Mouse (Mus musculus) limb, embryonic 11.5 days (tissue): Measurements from ENCODE around the gene Dmc1. TPM values are rescaled to one million over a fixed set of nuclear protein-coding genes. Genes with fewer than 3 reads are reported as not detected.
A peak's percentile ranks its signal among the peaks of the same experiment; 100 is the strongest.

Source experiments
- ATAC-seq: fragments of 200-750 bp; cut with Nextera tagmentation; 2 replicates; pipeline ENCODE4 v1.8.0; 2017; ENCODE audit warnings: low read depth; ENCODE audit not compliant: insufficient number of reproducible peaks, low FRiP score, low TSS enrichment
- DNase-seq: peaks from one replicate; pipeline ENCODE4 v3.0.0-alpha.2; 2015; ENCODE audit warnings: low spot score
- H3K27ac ChIP-seq: fragments of 300-500 bp; sonication (generic); replicated peaks from 2 replicates; pipeline ENCODE4 v1.5.1; 2014; ENCODE audit warnings: low read depth, mild to moderate bottlenecking, low read length
- H3K27me3 ChIP-seq: fragments of 300-500 bp; sonication (generic); 2 replicates; pipeline ENCODE4 v1.6.1; 2014; ENCODE audit warnings: mild to moderate bottlenecking, low read length, mixed read lengths; ENCODE audit not compliant: control insufficient read depth, insufficient read depth
- H3K36me3 ChIP-seq: fragments of 300-500 bp; sonication (generic); 2 replicates; pipeline ENCODE4 v1.6.1; 2014; ENCODE audit warnings: mild to moderate bottlenecking, low read length, moderate library complexity, mixed read lengths; ENCODE audit not compliant: control insufficient read depth, insufficient read depth
- H3K4me1 ChIP-seq: fragments of 300-500 bp; sonication (generic); 2 replicates; pipeline ENCODE4 v1.6.1; 2014; ENCODE audit warnings: low read length, mixed read lengths; ENCODE audit not compliant: control insufficient read depth, insufficient read depth
- H3K4me2 ChIP-seq: fragments of 300-500 bp; sonication (generic); 2 replicates; pipeline ENCODE4 v1.6.1; 2014; ENCODE audit warnings: low read depth, mild to moderate bottlenecking, moderate library complexity; ENCODE audit not compliant: severe bottlenecking
- H3K4me3 ChIP-seq: fragments of 300-500 bp; sonication (generic); 2 replicates; pipeline ENCODE4 v1.5.1; 2014; ENCODE audit warnings: low read depth, low read length
- H3K9ac ChIP-seq: fragments of 300-500 bp; sonication (generic); 2 replicates; pipeline ENCODE4 v1.6.1; 2014; ENCODE audit warnings: mild to moderate bottlenecking, low read length
- H3K9me3 ChIP-seq: fragments of 300-500 bp; sonication (generic); 2 replicates; pipeline ENCODE4 v1.6.1; 2016; ENCODE audit warnings: low read length; ENCODE audit not compliant: control insufficient read depth
- WGBS: fragments of 180-500 bp; shearing (Covaris S2); extraction: QIAGEN DNeasy Blood & Tissue Kit; methylation state at CpG from one replicate; pipeline ENCODE4 v1.1.7; 2014; 5-methylcytosine and 5-hydroxymethylcytosine counted together
- polyA plus RNA-seq: library from polyadenylated mRNA; unstranded; fragments of >200 nt; fragmentation: Nextera tagmentation; extraction: Ambion mirVana; gene quantifications from 2 replicates; pipeline ENCODE4 v1.2.1, GENCODE M21; 2014

The Dmc1 gene
- polyA plus RNA-seq, 1 experiment from 2014 or later, result 1.2 TPM

DNA sequence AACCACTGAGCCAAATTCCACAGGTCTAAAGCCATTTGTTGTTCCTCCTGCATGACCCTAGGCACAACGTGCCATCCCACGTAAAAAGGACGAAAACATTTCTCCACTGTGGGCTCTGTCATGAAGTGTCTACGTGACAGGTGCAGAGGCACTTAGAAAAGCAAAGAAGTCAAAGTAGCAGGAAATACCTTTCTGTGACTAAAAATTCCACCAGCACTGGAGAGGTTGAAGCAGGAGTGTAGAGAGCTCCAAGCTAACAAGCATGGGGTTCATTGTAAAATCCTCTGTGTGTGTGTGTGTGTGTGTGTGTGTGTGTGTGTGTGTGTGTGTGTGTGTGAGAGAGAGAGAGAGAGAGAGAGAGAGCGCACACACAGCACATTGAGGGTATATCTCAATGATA is 52.3 kb downstream of the Dmc1 start:
- WGBS, result 78% methylated on average over 5 of the region's 5 CpGs
- no peak for ATAC-seq
- H3K36me3 ChIP-seq, result no peaks in the 10 kb centered on the region
- H3K27me3 ChIP-seq, result no peaks in the 10 kb centered on the region
- no peak for DNase-seq
- no peak overlapping the region for H3K27ac ChIP-seq
- H3K4me3 ChIP-seq, result no peak overlapping the region
- H3K4me1 ChIP-seq, result no peaks in the 10 kb centered on the region
- H3K9me3 ChIP-seq, result no peaks in the 10 kb centered on the region
- no peak overlapping the region for H3K4me2 ChIP-seq
- H3K9ac ChIP-seq, result no peak overlapping the region

DNA sequence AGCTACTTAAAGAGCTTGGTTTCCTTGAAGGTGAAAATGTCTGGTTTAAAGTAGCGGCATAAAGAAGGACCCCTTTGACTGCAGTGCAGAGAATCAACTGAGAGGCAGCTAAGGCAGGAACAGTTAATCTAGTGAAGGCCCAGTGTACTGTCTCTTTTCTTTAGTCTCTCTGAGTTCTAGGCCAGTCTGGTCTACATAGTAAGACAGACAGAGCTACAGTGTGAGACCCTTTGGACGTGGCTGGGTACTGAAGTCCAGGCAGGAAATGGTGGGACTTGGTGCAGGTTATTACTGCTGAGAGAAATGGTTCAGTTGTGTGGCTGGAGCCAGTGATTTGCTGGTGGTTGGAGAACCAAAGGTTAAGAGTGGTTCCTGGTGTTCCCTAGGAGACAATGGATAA is 56.7 kb downstream of the Dmc1 start:
- Histone ChIP-seq H3K27me3 (no peaks in the 10 kb centered on the region), H3K4me1 (peaks cover 5% of the 10 kb centered on the region; the same call in 1 of the 2 replicates), H3K27ac (no peak overlapping the region), H3K9ac (no peak overlapping the region), H3K4me2 (no peak overlapping the region), H3K36me3 (peaks cover 5% of the 10 kb centered on the region), H3K9me3 (no peaks in the 10 kb centered on the region), H3K4me3 (no peak overlapping the region)
- 95% methylated on average over 2 of the region's 2 CpGs for WGBS
- no peak for DNase-seq
- ATAC-seq, result no peak

DNA sequence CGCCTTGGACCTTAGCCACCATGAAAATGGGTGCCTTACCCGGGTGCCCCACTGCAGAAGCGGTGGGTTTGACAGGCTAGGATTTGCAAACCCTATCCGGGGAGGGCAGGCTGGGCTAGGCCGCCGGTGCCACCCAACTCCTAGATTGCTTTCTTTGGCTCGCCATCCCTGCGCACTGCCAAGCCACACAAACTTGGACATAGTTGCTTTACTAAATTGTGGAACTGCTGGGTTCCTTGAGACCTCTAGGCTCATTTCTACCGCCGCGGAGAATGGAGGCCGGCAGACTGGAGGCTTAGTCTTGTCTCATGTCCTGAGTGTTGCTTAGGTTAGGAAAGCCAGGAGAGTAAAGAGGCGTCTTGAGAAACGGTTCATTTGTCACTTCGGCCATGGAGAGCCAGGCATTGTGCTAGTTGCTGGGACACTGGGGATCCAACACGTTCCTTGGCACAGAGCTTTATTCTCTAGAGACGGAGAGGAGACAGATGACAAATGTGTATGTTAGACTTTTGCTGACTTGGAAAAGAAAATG is 57.6 kb downstream of the Dmc1 start:
- DNase-seq (no peak), ATAC-seq (no peak)
- H3K27ac ChIP-seq, result peak overlapping the region; percentile 92
- H3K36me3 ChIP-seq, result peaks cover 14% of the 10 kb centered on the region
- H3K27me3 ChIP-seq, result no peaks in the 10 kb centered on the region
- H3K9me3 ChIP-seq, result no peaks in the 10 kb centered on the region
- peak overlapping the region; percentile 99; the same call in 1 of the 2 replicates for H3K9ac ChIP-seq
- H3K4me3 ChIP-seq, result peak overlapping the region; percentile 98
- 81% methylated on average over 17 of the region's 17 CpGs for WGBS
- H3K4me1 ChIP-seq, result peaks cover 5% of the 10 kb centered on the region; the same call in 1 of the 2 replicates
- H3K4me2 ChIP-seq, result peak overlapping the region; percentile 80

DNA sequence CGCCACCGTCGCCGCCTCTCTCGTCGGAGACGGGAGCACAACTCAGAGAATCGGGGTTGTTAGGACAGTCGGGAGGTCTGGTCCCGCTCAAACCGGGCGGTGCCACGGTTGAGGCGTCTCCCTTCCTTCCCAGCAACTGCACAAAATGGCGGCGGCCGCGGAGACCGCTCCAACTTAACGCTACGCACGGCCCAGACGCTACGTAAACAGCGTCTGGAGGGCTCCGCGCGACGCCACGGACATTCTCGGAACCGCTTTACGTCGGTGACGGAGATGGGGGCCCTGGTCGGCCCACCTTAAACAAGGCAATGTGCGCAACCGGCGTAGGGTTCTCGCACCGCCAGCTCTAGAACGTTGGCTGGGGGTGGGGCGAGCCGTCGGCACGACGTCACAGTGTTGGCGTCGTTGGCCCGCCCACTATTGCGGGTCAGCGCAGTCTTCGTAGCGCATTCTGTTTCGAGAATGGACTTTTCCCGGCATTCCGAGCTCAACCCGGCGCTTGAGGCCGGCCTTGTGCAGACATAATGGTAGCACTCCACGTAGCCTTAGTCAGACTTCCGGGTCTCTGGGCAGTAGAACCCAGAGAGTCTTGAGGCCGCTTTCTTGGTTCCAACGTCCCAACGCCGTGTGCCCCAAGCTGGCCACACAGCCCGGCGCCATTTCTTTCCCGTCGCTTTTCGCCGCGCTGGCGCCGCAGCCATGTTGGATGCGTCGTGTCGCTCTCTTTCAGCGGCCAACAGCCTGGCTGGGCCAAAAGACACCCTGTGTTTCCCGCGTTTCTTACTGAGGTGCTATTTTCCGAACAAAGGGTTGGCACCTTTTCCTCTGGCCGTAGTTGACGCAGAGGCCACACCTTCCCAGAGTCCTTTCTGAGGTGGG is 58.3 kb downstream of the Dmc1 start, which contains the start of gene Ddx17:
Gene Ddx17 (minus strand): TSS at position 332 of the 879 bp plus-strand sequence.
- 3% methylated on average over 84 of the region's 84 CpGs for WGBS

DNA sequence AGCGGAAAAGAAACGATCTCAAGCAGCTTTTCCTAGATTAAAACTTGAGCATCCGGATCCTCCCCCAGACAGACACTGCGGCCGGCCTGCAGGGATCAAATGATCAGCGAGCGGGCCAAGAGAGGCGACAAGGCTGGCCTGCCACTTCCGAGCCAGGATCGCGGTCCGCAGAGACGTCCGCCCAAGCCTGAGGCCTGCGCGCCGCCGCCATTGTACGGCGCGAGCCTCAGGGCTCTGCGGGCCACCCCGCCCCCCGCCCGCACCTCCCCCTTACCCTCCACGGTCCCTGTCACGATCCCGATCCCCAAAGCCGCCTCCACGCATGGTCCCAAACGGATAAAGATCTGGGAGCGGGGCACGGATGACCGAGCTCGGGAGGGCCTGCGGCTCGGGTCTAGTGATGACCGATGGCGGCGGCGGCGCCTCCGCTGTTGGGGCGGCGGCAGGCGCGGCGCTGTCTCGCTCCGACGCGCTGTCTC is 58.9 kb downstream of the Dmc1 start:
- peaks cover 5% of the 10 kb centered on the region; the same call in 1 of the 2 replicates for H3K4me1 ChIP-seq
- H3K27me3 ChIP-seq, result no peaks in the 10 kb centered on the region
- peak; percentile 52; the same call in 1 of the 2 replicates for ATAC-seq
- H3K4me2 ChIP-seq, result peak overlapping the region; percentile 80
- H3K9me3 ChIP-seq, result no peaks in the 10 kb centered on the region
- DNase-seq, result peak; percentile 69
- under 1% methylated on average over 51 of the region's 52 CpGs for WGBS
- H3K9ac ChIP-seq, result peak overlapping the region; percentile 99
- peak overlapping the region; percentile 98 for H3K4me3 ChIP-seq
- peaks cover 19% of the 10 kb centered on the region for H3K36me3 ChIP-seq
- peak overlapping the region; percentile 94 for H3K27ac ChIP-seq

More for the DNA sequence above, 58.3 kb downstream of the Dmc1 start, which contains the start of gene Ddx17:
- peak within 1 kb of the TSS; percentile 80 for H3K4me2 ChIP-seq
- peak within 1 kb of the TSS; percentile 94 for H3K27ac ChIP-seq
- H3K9me3 ChIP-seq, result no peaks in the 10 kb centered on the region
- ATAC-seq (peak; percentile 96), DNase-seq (peak; percentile 100)
- peak within 1 kb of the TSS; percentile 98 for H3K4me3 ChIP-seq
- no peaks in the 10 kb centered on the region for H3K27me3 ChIP-seq
- H3K4me1 ChIP-seq, result peaks cover 5% of the 10 kb centered on the region; the same call in 1 of the 2 replicates
- H3K9ac ChIP-seq, result peak within 1 kb of the TSS; percentile 99
- H3K36me3 ChIP-seq, result peaks cover 18% of the 10 kb centered on the region

DNA sequence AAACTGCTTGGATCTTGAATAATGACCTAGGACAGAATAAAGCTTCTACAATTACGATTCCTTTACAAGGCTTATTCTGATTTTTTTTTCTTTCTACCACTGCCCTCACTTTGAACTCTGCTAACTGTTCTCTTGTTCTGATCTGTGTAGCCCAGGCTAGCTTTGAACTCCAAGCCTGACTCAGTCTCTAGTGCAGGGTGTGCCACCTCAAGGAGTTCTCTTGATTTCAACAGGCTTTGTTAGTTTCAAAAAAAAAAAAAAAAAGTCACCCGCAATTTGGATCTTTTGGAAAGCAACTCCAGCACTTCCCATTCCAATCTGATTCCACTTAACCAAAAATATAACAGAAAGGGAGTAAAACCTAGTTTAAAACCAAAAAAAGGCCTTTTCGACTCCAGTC is 59.4 kb downstream of the Dmc1 start:
- no peak for DNase-seq
- Histone ChIP-seq H3K9ac (peak overlapping the region; percentile 99), H3K36me3 (peaks cover 23% of the 10 kb centered on the region), H3K4me1 (peaks cover 7% of the 10 kb centered on the region; the same call in 1 of the 2 replicates), H3K4me3 (peak overlapping the region; percentile 98), H3K27ac (peak overlapping the region; percentile 94), H3K27me3 (no peaks in the 10 kb centered on the region), H3K4me2 (peak overlapping the region; percentile 80), H3K9me3 (no peaks in the 10 kb centered on the region)
- 3% methylated on average over 3 of the region's 3 CpGs for WGBS
- ATAC-seq, result no peak

DNA sequence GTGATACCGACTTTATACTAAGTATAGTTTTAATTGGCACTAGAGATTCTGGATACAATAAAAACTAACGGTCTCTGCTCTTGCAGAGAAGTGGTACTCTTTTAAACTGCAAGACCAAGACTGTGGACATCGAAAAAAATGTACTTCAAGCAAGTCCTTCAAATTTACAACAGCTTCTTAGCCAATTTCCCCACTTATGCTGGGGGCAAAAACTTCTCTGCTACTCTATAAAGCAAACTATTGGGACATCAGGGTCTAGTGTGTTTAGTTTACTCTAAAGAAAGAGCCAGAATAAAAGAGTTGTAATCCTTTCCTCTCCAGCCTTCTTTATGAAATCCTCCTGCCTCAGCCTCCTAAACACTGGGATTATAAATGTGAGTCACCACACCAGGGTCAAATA is 60.9 kb downstream of the Dmc1 start:
- WGBS, result 88% methylated on average over 3 of the region's 3 CpGs
- DNase-seq (no peak), ATAC-seq (no peak)
- Histone ChIP-seq H3K27me3 (no peaks in the 10 kb centered on the region), H3K9ac (no peak overlapping the region), H3K9me3 (no peaks in the 10 kb centered on the region), H3K4me3 (0 out of 2 replicates have a peak overlapping the region, but pooled peaks have one; percentile 2), H3K36me3 (peaks cover 34% of the 10 kb centered on the region), H3K27ac (no peak overlapping the region), H3K4me1 (peaks cover 7% of the 10 kb centered on the region; the same call in 1 of the 2 replicates), H3K4me2 (no peak overlapping the region; the same call in 1 of the 2 replicates)

DNA sequence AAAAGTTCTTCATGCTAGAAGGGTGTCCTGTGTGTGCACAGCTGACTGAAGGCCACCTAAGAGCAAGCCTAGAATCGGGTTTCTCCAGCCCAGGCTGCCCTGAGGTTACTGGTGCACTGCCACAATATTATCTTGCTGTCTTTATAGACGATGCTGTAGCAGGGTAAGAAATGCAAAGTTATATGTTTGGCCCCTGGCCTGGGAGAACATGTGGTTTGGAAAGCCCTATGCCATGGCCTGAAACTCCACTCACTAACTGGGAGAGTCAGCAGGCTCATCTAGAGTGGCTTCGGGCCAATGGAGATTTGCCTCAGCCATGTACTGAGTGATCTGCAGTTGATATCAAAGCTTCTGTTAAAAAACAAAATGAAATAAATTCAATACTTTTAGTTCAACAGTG is 71.1 kb downstream of the Dmc1 start:
- H3K4me2 ChIP-seq, result no peak overlapping the region
- H3K36me3 ChIP-seq, result peaks cover 66% of the 10 kb centered on the region
- 93% methylated on average over 3 of the region's 3 CpGs for WGBS
- H3K9me3 ChIP-seq, result no peaks in the 10 kb centered on the region
- DNase-seq, result no peak
- H3K27me3 ChIP-seq, result no peaks in the 10 kb centered on the region
- no peak for ATAC-seq
- no peak overlapping the region for H3K9ac ChIP-seq
- no peak overlapping the region for H3K4me3 ChIP-seq
- H3K4me1 ChIP-seq, result no peaks in the 10 kb centered on the region
- no peak overlapping the region for H3K27ac ChIP-seq
